Mouse (Mus musculus) heart, adult 11 months (tissue): Measurements from ENCODE around the gene Lrrc73.

ENCODE experiments used
- DNase-seq: peaks from one replicate; pipeline ENCODE4 v3.0.0; 2022

Lrrc73 gene

DNA sequence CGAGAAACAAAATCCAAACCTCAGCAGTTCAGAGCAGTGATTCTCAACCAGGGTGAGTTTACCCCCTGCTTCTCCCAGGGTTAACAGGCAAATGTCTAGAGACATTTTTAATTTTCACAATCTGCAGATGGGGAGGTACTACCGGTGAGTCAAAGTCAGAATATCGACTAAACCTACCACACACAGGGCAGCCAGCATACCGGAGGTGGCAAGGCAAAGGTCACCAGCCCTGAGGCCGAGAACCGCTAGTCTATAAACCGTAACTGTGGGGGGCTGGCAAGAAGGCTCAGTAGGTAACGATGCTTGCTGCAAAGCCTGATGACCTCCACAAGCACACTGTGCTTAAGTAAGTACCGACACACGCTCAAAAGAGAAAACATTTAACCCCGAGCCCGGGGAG lies 12.2 kb downstream of the Lrrc73 start:
- no peak for DNase-seq

DNA sequence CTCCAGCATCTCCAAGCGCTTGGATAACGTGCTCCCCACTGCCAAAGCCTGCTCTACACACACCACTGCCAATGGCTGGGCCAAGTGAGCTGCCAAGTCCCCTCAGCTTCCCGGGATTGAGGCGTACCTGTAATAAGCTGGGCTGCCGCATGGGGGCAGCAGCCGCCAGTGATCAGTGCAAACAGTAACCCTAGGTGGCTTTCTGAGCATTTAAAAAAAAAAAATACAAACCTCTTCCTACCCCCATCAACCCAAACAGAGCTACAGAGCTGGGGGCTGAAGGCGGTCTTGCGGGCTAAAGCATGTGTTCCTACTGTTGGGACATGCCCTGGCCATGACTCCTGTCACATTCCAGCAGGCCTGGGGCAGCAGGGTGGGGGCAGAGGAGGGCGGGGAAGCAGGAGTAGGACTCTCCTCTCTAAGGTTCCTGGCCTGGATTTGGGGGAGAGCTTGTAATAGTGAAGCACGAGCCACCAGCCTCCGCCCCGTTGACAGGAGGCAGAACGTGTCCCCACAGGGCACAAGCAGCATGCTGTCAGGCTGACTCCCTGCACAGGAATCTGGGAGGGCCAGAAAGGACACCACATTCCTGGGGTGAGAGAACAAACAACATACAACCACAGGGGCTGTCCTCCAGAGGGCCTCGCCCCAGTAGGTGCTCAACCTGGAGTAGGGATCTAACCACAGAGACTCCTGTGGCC lies 12.7 kb downstream of the Lrrc73 start:
- DNase-seq = peak; percentile 97

DNA sequence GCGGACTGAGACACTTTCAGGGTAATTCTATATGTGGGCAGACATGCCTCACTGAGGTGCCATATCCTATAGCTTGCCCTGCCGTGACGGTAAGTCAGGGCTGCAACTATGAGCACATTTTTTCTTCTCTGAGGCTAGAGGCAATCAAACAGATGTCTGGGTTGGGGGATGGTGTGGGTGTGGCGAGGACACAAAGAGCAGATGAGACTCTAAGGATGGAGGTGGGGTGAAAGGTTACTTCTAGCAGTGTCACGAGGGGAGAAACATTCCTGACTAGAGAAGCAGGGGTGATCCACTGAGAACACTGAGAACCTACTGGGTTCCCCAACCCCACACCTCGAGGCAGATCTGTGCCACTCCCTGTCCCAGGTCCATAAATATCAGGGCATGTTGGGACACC lies 13.7 kb downstream of the Lrrc73 start:
- DNase-seq = peak; percentile 80

DNA sequence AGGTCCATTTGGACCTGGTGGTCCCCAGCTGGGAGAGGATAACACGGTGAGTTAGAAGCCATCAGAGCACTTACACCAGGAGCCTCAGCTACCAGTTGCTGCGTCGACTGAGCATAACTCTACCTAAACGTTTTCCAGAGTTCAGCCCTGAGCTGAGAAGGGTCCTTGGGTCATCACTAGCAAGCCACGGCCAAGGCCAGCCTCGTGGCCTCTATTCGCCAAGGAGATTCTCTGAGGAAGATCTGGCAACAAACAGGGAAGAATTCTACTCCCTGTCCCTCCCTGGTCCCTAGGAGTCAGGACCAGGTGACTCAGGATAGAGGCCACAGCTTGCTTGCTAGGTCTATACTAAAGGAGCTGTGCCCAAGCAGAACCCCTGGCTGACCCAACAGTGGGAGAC lies 14.2 kb downstream of the Lrrc73 start:
- peak; percentile 89 for DNase-seq

DNA sequence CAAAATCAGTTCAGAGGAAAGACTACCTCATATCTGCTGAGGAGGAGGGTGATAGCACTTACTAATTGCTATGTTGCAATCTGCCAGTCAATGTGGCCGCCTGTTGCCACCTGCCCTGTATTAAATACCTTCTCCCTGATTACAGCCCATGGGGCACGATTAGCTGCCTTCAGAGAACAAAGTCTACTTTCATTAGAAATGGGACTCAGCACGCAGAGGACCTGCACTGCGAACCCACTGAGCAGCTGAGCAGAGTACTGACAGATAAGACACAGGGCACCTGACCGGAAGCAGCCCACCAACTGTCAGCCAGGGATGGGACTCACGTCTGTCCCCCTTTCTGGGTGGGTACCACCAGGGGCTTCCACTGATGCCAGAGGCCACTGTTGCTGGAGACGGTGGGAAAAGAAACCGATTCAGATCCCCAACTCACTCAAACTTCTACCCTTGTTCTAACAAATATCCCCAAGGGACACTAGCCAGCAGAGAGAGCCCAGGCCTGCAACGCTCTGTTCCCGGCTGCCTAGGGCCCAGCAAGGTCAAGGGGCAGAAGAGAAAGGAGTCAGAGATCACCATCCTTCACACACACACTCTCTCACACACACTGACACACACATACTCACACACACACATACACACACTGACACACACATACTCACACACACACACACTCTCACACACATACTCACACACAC lies 14.8 kb downstream of the Lrrc73 start:
- DNase-seq = peak; percentile 90

DNA sequence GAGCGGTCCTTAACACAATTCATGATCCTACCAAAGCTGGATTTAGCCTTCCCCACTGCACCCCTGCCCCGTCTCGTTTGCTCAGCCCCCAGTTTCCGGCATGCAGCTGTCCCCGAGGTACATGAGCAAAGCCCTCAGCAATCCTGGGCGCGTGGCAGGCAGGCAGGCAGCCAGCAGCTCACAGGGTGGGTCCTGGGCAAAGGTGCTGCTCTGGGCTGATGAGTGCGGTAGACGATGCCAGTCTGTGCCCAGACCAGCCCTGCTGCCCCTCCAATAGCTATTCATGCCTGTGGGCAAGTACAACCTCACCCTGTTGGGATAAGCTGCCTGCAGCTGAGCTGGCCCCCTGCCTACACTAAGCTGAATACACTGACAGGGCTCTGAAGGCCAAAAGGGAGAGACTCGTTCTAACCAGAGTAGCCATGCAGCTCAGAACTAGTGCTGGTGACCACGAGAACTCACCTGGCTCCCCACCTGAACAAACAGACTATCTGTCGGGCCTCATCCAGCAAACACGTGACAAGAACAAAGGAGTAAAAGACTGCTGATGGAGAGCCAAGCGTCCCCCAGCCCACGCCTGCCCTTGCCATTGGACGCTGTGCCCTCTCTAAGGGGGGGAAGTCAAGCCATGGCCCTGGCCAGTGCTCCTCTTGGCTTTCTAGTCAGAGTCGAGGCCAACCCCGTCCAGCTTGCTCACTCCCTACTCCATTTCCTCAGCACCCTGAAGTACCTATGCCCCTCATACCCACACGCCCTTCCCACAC lies 16.6 kb downstream of the Lrrc73 start:
- DNase-seq = peak; percentile 98

DNA sequence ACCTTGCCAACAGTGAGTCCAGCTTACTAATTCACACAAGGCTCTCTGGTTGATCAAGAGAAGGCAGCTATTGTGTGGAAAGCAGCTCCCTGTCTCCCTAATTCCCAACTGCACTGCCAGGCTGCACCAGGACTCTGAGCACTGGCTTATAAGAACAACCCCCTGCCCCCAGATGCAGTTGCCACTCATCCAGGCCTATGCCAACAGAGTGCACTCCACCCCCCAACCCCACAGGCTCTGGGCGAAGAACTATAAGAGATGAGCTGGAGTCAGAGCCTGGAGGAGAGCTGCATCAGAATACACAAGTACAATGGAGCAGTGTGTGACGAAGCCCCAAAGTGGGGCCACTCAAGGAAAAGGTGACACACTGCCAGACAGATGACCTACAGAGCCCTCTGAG lies 18.7 kb downstream of the Lrrc73 start:
- DNase-seq = peak; percentile 79

DNA sequence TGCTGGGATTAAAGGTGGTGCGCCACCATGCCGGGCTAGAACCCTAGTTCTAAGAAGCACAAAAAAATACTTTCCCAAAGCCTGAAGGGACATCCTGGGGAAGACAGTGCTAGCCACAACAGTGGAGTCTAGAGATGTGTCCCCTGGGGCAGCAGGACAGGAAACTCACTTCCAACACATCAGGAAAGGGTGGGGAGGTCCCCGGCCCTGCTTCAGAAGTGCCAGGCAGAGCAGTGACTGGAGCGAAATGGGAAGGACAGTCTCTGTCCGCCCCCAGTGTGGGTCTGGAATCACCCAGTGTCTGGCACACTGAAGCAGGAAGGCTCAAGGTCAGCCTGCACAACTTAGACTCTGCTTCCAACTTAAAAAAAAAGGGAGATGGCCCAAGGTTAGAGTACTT lies 19.3 kb downstream of the Lrrc73 start:
- peak; percentile 98 for DNase-seq

DNA sequence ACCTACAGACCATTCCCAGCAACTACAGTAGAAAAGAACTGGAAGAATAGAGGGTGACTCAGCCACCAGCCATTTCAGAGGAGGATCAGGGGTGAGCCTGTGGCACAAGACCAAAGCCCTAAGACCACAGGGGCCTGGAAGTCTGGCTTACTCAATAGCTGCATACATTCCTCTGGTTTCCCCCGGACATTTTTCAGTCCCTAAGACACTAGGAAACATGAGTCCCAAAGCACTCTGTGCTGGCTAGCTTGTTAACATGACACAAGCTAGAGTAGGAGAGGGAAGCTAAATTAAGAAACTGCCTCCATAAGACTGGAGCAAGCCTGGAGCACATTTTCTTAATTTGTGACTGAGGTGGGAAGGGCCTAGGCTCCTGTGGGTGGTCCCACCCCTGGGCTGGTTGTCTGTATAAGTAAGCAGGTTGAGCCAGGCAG lies 20.5 kb downstream of the Lrrc73 start:
- peak; percentile 77 for DNase-seq

DNA sequence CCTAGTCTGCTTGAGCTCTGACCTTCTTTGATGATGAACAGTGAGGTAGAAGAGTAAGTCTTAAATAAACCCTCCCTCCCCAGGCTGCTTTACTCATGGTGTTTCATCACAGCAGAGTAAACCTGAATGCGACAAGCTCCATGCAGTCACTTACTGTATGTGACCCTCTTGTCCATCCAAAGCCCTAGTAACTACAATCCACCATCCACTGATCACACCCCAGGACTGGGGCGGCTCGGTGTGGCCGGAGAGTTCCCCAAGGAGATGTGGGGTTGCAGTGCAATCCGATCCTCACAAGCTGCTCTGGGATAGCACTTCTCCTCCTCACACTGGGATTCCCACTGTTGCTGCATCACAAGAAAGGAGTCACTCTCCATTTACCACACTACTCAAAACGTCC lies 21.1 kb downstream of the Lrrc73 start:
- DNase-seq = peak; percentile 86

DNA sequence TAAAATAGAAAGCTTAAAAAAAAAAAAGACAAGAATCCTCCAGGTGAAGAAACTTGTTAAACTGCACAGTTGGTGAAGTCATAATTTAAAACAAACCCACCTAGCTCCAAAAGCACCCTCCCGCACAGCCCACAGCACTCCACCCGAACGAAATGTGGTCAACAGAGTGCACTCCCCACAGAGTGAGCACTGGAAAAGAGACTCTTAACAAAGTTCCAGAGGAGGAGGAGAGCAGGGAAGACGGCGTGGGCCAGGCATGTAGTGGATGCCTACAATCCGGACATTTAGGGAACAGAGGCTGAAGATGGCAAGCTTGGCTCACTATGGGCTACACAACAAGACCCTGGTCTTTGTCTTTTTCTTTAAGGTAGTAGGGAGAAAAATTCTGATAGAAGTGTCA lies 21.7 kb downstream of the Lrrc73 start:
- DNase-seq = peak; percentile 66

DNA sequence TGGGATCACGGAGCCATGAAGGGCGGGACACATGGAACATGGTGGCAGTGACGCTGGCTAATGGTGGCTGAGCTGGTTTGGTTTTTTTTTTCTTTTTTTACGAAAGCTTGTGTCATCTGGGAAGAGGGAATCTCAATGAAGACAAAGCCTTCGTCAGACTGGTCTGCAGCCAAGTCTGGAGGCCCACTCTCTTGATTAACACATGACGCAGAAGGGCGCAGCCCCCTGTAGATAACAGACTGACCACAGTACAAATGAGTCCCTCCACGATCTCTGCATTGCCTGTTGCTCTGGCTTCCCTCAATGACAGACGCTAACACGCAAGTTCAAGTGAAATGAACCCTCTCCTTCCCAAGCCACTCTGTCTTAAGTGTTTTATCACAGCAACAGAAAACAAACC lies 22.2 kb downstream of the Lrrc73 start:
- no peak for DNase-seq

DNA sequence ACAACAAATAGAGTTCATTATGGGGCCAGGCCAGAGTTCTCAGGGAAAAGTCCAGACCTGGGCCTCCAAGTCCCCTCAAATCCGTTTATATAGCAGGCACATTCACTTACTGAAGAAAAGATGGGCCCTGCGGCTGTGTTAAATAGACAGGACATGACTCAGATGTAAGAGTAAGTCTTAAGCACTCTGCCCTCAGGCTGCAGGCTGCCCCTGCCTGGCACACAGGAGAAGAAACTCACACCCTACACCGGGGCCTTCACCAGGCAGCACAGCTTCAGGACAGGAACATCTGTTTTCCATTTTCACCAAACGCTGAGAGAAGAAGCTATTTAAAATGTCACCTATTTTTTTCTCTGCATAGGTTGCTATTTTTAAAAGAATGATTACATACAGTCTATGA lies 24.3 kb downstream of the Lrrc73 start:
- peak; percentile 86 for DNase-seq

DNA sequence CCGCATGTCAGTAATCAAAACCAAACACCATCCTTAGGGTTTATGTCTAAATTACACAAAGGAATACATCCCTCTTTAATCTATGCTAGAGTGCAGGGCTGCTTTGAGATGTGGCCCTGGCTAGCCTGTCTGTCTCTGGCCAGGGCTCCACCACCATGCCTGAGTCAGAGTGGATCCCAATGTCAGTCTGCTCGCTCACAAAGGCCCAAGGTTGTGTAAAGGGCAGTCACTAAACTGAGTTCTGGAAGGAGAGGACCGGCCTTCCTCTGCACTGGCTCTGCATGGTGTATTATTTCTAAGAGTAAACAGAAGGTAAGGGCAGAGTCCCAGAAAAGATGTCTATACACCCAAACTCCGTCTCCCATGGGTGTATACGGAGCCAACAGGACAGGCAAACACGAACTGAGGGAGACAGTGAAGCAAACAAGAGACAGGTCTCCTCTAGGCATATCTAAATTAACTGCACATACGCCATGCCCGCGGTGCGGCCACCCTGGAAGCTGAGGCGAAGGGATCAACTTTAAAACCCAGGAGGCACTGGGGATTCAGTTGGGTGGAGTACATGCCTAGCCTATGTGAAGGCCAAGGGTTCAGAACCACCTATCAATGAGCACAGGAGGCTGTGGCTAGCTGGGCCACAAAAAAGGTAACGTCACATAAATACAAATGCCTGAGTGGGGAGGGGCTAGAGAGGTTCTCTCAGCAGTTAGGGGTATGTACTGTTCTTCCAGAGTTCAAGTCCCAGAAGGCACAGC lies 24.9 kb downstream of the Lrrc73 start:
- peak; percentile 89 for DNase-seq

DNA sequence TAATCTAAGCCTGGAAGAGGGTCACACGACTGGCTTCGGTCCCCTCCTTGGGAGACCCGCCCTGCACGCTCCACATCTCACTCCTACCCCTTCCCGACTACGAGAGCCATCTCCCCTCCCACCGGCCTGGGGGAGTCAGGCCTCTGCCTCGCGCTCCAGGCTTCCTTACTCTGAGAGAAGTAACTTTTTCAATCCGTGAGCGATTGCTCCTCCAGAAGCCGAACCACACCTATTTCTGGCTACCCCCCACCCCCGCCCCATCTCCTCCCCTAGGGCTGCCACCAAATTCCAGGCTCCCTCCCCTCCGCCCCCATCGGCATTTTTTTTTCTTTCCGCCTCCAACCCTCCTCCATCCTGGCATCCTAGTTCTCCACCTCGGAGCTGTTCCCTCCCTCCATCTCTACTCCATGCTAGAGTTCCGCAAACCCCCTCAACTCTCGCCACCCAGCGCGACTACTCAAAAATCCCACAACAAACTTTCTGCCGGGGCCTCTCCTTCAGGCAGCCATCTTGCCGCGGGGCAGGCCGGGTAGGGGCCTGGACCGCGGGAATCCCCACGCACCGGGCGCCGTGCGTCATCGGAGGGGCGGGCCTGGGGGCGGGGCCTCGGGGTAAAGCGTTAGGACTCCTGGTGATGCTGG lies 29.3 kb downstream of the Lrrc73 start, which contains the start of gene Tjap1:
Gene Tjap1, minus strand, starts transcription at position 544 of the 641 bp plus-strand sequence.
- peak; percentile 99 for DNase-seq

DNA sequence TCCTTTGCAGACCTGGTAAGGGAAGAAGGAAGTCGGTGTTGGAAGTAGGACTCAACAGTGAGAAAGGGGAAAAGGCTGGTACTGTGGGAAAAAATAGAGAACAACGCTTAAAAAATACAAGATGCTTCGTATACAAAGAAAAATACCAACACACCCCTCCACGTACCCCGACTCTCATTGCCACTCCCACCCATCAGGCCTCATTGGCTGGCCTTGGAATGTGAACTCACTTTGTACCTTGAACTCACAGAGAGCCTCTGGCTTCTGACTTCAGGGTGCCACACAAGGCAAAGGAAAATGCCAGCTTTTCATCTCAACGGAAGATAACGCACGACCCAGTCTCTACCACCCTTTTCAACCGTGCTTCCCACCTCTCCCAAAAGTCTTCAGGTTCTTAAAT lies 29.8 kb downstream of the Lrrc73 start:
- no peak for DNase-seq

DNA sequence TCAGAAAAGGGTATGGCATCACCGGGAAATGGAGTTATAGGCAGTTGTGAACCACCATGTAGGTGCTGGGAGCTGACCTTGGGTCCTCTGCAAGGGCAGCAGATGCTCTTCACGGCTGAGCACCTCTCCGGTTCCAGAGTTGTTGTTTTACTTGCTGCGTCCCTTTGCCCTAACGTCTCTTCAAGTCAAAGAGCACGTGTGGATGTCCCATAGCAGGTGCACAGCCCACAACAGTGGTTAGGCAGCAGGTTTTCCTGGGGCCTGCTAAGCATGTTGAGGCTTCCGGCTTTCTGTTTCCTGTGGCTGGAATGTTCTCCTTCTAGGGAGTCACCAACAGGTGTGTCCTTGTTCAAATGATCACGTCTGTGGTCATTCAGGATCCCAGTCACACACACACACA lies 30.6 kb downstream of the Lrrc73 start:
- peak; percentile 88 for DNase-seq

DNA sequence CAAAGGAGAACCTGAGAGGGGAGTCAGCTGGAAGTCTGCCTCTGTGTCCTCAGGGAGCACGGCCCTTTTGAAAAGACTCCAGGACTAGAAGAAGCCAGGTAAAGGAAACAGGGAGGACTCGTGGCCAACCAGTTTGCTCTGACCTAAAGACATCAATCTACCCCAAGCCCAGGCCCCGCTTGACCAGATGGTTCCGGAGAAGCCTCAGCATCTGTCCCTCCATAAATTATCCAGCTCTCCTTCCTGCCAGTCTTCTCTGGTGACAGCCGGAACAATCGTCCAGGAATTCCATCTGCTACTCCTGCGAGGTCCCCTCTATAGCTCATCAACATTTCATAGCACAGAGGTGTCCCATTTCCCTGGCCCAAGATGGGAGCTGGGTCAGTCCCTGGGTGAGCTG lies 31.3 kb downstream of the Lrrc73 start:
- DNase-seq = peak; percentile 81

DNA sequence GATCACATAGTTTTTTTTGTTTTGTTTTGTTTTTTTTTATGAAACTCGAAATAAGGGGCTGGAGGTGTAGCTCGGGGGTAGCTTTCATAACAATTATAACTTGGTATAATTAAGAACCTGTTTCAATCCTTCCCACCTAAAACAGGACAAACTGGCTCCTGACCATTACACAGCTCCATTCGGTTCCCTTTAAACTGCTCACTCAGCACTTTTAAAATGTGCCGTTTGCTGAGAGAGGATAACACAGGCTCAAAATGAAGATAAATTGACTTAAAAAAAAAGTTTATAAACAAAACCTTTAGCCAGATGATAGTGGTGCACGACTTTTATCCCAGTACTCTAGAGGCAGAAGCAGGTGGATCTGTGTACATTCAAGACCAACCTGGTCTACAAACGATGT lies 32.1 kb downstream of the Lrrc73 start:
- DNase-seq = no peak

DNA sequence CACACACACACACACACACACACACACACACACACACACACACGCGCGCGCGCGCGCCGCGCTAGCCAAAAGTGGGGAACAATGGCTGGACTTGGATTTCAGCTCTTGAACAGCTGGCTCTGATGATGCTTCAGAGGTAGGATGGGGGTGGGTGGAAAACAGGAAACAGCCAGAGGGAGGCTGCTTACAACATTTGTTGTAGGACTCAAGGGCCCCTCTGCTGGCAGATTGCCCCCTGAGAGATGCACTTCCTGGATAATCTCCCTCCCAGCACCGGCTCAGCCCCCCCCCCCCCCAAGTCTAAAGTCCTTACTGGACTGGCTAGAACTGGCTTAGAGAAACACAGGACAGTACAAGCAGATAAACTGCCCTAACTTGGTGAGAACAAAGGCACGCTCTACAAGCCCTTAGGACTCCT lies 34.4 kb downstream of the Lrrc73 start:
- DNase-seq = peak; percentile 99

DNA sequence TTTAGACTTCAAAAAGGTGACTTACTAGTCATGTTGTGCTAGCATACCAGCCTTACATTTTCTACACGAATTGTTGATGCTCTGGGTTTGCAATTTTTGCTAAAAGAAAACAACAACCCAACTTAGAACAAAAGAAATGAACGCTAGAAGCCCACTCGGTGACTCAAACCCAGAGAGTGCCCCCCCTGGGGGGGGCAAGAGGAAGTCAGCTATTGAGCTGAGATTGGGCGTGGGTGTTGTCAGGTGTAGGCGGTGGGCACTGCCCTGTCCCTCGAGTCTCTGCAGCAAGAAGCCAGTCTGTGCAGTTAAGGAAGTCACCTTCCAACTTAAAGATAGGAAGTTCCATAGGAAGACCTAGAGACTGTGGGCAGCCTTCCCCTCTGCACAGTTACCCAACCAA lies 43.3 kb downstream of the Lrrc73 start:
- DNase-seq = peak; percentile 79

DNA sequence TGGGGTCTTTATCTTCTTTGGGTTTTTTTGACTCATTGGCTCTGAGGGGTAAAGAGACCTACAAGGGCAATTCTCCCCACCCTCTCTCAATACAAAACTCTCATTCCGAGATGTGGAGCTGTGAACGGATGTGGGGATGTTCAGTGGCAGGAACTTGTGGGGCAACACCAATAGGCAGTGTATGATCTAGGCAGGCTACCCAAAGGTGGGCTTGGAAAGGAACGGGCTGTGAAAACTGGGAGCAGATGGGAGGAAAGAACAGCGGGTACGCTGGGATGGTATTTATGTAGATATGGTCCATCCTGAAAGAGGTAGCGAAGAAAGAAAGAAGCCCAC lies 43.7 kb downstream of the Lrrc73 start:
- no peak for DNase-seq
